Mouse (Mus musculus) layer of hippocampus, adult 8-10 months (tissue): ENCODE results near the gene Reep6. TPM values are rescaled to one million over a fixed set of nuclear protein-coding genes. Genes with fewer than 3 reads are reported as not detected.

Experiments used
- DNase-seq, 2 experiments: peaks; one replicate each; pipeline ENCODE4 v3.0.0; 2022; ENCODE audit warnings: low spot score in 2 of 2
- total RNA-seq, 4 experiments: library from RNA; stranded (reverse); gene quantifications; 2 replicates each; pipeline ENCODE4 v1.2.4; 2022

The Reep6 gene
- total RNA-seq, 4 experiments from 2014 or later = 9.2 to 12.3 (median 10.2) TPM

GRCm38 (mm10) chr10:80350292-80350691 is 20.5 kb downstream of the Reep6 start:
- peak in 1 of 2 experiments; percentile 85 for DNase-seq

- no peak for DNase-seq
These were observed 22.1 kb downstream of the Reep6 start for GRCm38 (mm10) chr10:80351896-80352295.

- no peak for DNase-seq
These were observed 23.0 kb downstream of the Reep6 start for GRCm38 (mm10) chr10:80352727-80353126.

GRCm38 (mm10) chr10:80355431-80355830 is 25.7 kb downstream of the Reep6 start:
- no peak for DNase-seq

GRCm38 (mm10) chr10:80356001-80356682 is 26.4 kb downstream of the Reep6 start, which contains the start of gene Plk5:
Plk5 (plus strand) TSS chr10:80356459.
- DNase-seq = no peak

- no peak for DNase-seq
These were observed 27.0 kb downstream of the Reep6 start for GRCm38 (mm10) chr10:80356737-80357136.

GRCm38 (mm10) chr10:80357336-80357735 is 27.6 kb downstream of the Reep6 start:
- no peak for DNase-seq

GRCm38 (mm10) chr10:80357994-80358639 is 28.4 kb downstream of the Reep6 start:
- no peak for DNase-seq

- no peak for DNase-seq
These were observed 34.0 kb downstream of the Reep6 start for GRCm38 (mm10) chr10:80363734-80364133.

GRCm38 (mm10) chr10:80365736-80366135 is 36.0 kb downstream of the Reep6 start:
- no peak for DNase-seq

- no peak for DNase-seq
These were observed 38.2 kb downstream of the Reep6 start for GRCm38 (mm10) chr10:80367954-80368353.

- no peak for DNase-seq
These were observed 38.6 kb downstream of the Reep6 start for GRCm38 (mm10) chr10:80368392-80368791.

- no peak for DNase-seq
These were observed 40.4 kb downstream of the Reep6 start for GRCm38 (mm10) chr10:80369995-80370747.

- DNase-seq = no peak
These were observed 41.7 kb downstream of the Reep6 start for GRCm38 (mm10) chr10:80371411-80371966.

GRCm38 (mm10) chr10:80371983-80372382 is 42.2 kb downstream of the Reep6 start:
- DNase-seq = no peak

- DNase-seq = peak in 1 of 2 experiments; percentile 59
These were observed 43.0 kb downstream of the Reep6 start for GRCm38 (mm10) chr10:80372706-80373105.

GRCm38 (mm10) chr10:80374063-80374462 is 44.3 kb downstream of the Reep6 start:
- DNase-seq = peak in 1 of 2 experiments; percentile 82

GRCm38 (mm10) chr10:80376160-80376559 is 46.4 kb downstream of the Reep6 start:
- peak in 1 of 2 experiments; percentile 92 for DNase-seq

- no peak for DNase-seq
These were observed 48.0 kb downstream of the Reep6 start for GRCm38 (mm10) chr10:80377716-80378115.

GRCm38 (mm10) chr10:80382641-80383365 is 53.0 kb downstream of the Reep6 start:
- no peak for DNase-seq

- no peak for DNase-seq
These were observed 53.7 kb downstream of the Reep6 start for GRCm38 (mm10) chr10:80383431-80383830.
